ENCODE assay signal across 23 mouse cellular contexts in genomic region chr11:69406282-69406681, GRCm38 (mm10). TPM values are rescaled to one million over a fixed set of nuclear protein-coding genes. Genes with fewer than 3 reads are reported as not detected.
DNase-seq lines count a peak whose midpoint lies in the region; ATAC-seq lines count a peak whose summit lies in the region.
"Had no signal": no experiment of that assay in that cellular context is flagged by ENCODE, and none has a peak within 500 bp of the region (broad histone marks: within the 10 kb centered on the region; RNA-seq: fewer than 3 reads in every experiment).

No protein-coding gene starts in this region.

- H3K4me1 ChIP-seq in hindbrain, embryonic 10.5 days (replicated peaks) = peaks cover 42% of the 10 kb centered on the region
- H3K4me1 ChIP-seq in hindbrain, embryonic 16.5 days (ENCODE audit: control insufficient read depth, insufficient read depth, low read depth, low read length) = peaks cover 14% of the 10 kb centered on the region

- peak overlapping the region; percentile 18; the same call in 1 of the 2 replicates for H3K4me3 ChIP-seq in hindbrain, embryonic 10.5 days
- no peak overlapping the region for H3K4me3 ChIP-seq in hindbrain, embryonic 16.5 days (ENCODE audit: low read length)
- H3K4me3 ChIP-seq: forebrain, embryonic 13.5 days; heart, embryonic 12.5 days; hindbrain, embryonic 12.5 days; limb, embryonic 13.5 days; liver, embryonic 13.5 days; midbrain, embryonic 15.5 days; myocyte had no signal

- H3K9me3 ChIP-seq in hindbrain, embryonic 10.5 days = no peaks in the 10 kb centered on the region
- H3K9me3 ChIP-seq in hindbrain, embryonic 16.5 days (ENCODE audit: control insufficient read depth, low read length) = no peaks in the 10 kb centered on the region
- H3K9me3 ChIP-seq: forebrain, embryonic 13.5 days; heart, embryonic 12.5 days; hindbrain, embryonic 12.5 days; limb, embryonic 13.5 days; liver, embryonic 13.5 days; midbrain, embryonic 15.5 days had no signal

- H3K9ac ChIP-seq in hindbrain, embryonic 16.5 days (ENCODE audit: low read depth, low read length) = no peak overlapping the region
- H3K9ac ChIP-seq: forebrain, embryonic 13.5 days; heart, embryonic 12.5 days; hindbrain, embryonic 12.5 days; limb, embryonic 13.5 days; liver, embryonic 13.5 days; lung, embryonic 14.5 days; midbrain, embryonic 15.5 days had no signal

- WGBS in hindbrain, embryonic 10.5 days = 85% methylated on average over 19 of the region's 19 CpGs
- WGBS in hindbrain, embryonic 16.5 days = 85% methylated on average over 19 of the region's 19 CpGs

- no peak overlapping the region for H3K4me2 ChIP-seq in hindbrain, embryonic 16.5 days (ENCODE audit: low read length)
- H3K4me2 ChIP-seq: forebrain, embryonic 13.5 days; heart, embryonic 12.5 days; hindbrain, embryonic 12.5 days; limb, embryonic 13.5 days; liver, embryonic 13.5 days; lung, embryonic 14.5 days; midbrain, embryonic 15.5 days had no signal

- 0 out of 2 replicates have a peak overlapping the region, but pooled peaks have one; percentile 37 for H3K27ac ChIP-seq in hindbrain, embryonic 10.5 days
- no peak overlapping the region for H3K27ac ChIP-seq in hindbrain, embryonic 16.5 days (ENCODE audit: low read depth, low read length)
- H3K27ac ChIP-seq: forebrain, embryonic 13.5 days; hindbrain, embryonic 12.5 days; kidney, postnatal 0 days; limb, embryonic 13.5 days; liver, embryonic 13.5 days; midbrain, embryonic 15.5 days had no signal

- H3K36me3 ChIP-seq in hindbrain, embryonic 10.5 days = peaks cover 72% of the 10 kb centered on the region
- H3K36me3 ChIP-seq in hindbrain, embryonic 16.5 days (ENCODE audit: control insufficient read depth, insufficient read depth, low read length) = peaks cover 41% of the 10 kb centered on the region

- DNase-seq in cerebellum, adult 9-10 months = peak; percentile 53
- no peak for DNase-seq in cerebellum, postnatal 4 days (ENCODE audit: low spot score in 2 of 2)
- no peak for DNase-seq in hindbrain, embryonic 10.5 days (ENCODE audit: low spot score)
- peak; percentile 16 for DNase-seq in testis, postnatal 14 days (ENCODE audit: low spot score)
- DNase-seq in testis, postnatal 10 days (ENCODE audit: low spot score) = no peak
- DNase-seq in lung, postnatal 14 days = no peak
- DNase-seq: adrenal gland, postnatal 14 days; heart, adult 18-20 months; heart, postnatal 10 days; kidney, adult 18-20 months; layer of hippocampus, adult 9-11 months; liver, embryonic 13.5 days; lung, embryonic 14.5 days; lung, postnatal 36 days; thymus, postnatal 14 days had no signal

- ATAC-seq in hindbrain, embryonic 16.5 days = no peak
- ATAC-seq: forebrain, embryonic 13.5 days; midbrain, embryonic 15.5 days had no signal

- 0 out of 2 replicates have a peak, but pooled peaks cover 3% of the 10 kb centered on the region for H3K27me3 ChIP-seq in hindbrain, embryonic 10.5 days (ENCODE audit: insufficient read depth, poor library complexity, severe bottlenecking)
- H3K27me3 ChIP-seq in hindbrain, embryonic 16.5 days (replicated peaks; ENCODE audit: control insufficient read depth, insufficient read depth, low read length) = no peaks in the 10 kb centered on the region
- H3K27me3 ChIP-seq: forebrain, embryonic 13.5 days; heart, embryonic 12.5 days; hindbrain, embryonic 12.5 days; limb, embryonic 13.5 days; liver, embryonic 13.5 days; midbrain, embryonic 15.5 days had no signal

RNA-seq across cellular contexts. Expression of gene Kdm6b, which starts 7.2 kb away (rescaled TPM):
- polyA plus RNA-seq in hindbrain, embryonic 10.5 days (2016; fragmentation: Nextera tagmentation; extraction: Ambion mirVana) = 37.9 and 43.4 TPM in 2 replicates
- 22.9 and 29.0 TPM in 2 replicates for polyA plus RNA-seq in hindbrain, embryonic 16.5 days (2015; fragmentation: Nextera tagmentation; extraction: Ambion mirVana)

RNA-seq across cellular contexts. Expression of gene Tmem88, which starts 8.2 kb away (rescaled TPM):
- polyA plus RNA-seq in hindbrain, embryonic 10.5 days (2016; fragmentation: Nextera tagmentation; extraction: Ambion mirVana) = 22.1 and 22.2 TPM in 2 replicates
- 8.9 and 9.2 TPM in 2 replicates for polyA plus RNA-seq in hindbrain, embryonic 16.5 days (2015; fragmentation: Nextera tagmentation; extraction: Ambion mirVana)

RNA-seq across cellular contexts. Expression of gene Cyb5d1, which starts 10.9 kb away (rescaled TPM):
- polyA plus RNA-seq in hindbrain, embryonic 10.5 days (2016; fragmentation: Nextera tagmentation; extraction: Ambion mirVana) = 47.2 and 51.7 TPM in 2 replicates
- polyA plus RNA-seq in hindbrain, embryonic 16.5 days (2015; fragmentation: Nextera tagmentation; extraction: Ambion mirVana) = 28.7 and 33.0 TPM in 2 replicates

RNA-seq across cellular contexts. Expression of gene Naa38, which starts 11.0 kb away (rescaled TPM):
- polyA plus RNA-seq in hindbrain, embryonic 10.5 days (2016; fragmentation: Nextera tagmentation; extraction: Ambion mirVana) = 148 and 159 TPM in 2 replicates
- polyA plus RNA-seq in hindbrain, embryonic 16.5 days (2015; fragmentation: Nextera tagmentation; extraction: Ambion mirVana) = 102 and 130 TPM in 2 replicates

RNA-seq across cellular contexts. Expression of gene Chd3, which starts 37.1 kb away (rescaled TPM):
- 45.1 and 46.9 TPM in 2 replicates for polyA plus RNA-seq in hindbrain, embryonic 10.5 days (2016; fragmentation: Nextera tagmentation; extraction: Ambion mirVana)
- 68.0 and 73.2 TPM in 2 replicates for polyA plus RNA-seq in hindbrain, embryonic 16.5 days (2015; fragmentation: Nextera tagmentation; extraction: Ambion mirVana)

Comparison
In these comparisons a context has a peak if more than half of its experiments do, and no peak if none do; other contexts are left out.
1. DNase-seq: peak in cerebellum, adult 9-10 months (single experiment) and testis, postnatal 14 days (single experiment); none in cerebellum, postnatal 4 days (0 of 2), hindbrain, embryonic 10.5 days (single experiment), testis, postnatal 10 days (single experiment) and lung, postnatal 14 days (single experiment).